ENCODE assay signal across 12 mouse cellular contexts in the genomic region with DNA sequence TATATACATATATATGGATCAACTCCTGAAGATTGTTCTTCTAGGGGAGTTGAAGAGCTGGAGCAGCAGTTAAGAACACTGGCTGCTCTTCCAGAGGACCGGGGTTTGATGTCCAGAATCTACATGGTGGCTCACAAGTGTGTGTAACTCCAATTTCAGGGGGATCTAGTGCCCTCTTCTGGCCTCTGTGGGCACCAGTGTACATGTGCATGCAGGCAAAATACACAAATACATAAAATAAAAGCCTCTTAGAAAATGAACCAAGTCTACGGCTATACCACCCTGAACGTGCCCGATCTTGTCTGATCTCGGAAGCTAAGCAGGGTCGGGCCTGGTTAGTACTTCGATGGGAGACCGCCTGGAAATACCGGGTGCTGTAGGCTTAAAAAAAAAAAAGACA. TPM values are rescaled to one million over a fixed set of nuclear protein-coding genes. Genes with fewer than 3 reads are reported as not detected.
DNase-seq lines count a peak whose midpoint lies in the region; ATAC-seq and TF ChIP-seq lines count a peak whose summit lies in the region.
"Had no signal": no experiment of that assay in that cellular context is flagged by ENCODE, and none has a peak within 500 bp of the region (broad histone marks: within the 10 kb centered on the region; RNA-seq: fewer than 3 reads in every experiment).

No protein-coding gene starts in this region.

- no peak for DNase-seq in gastrocnemius, adult 2 months
- no peak for DNase-seq in gastrocnemius, adult 18-20 months (ENCODE audit: low spot score)
- DNase-seq in midbrain, postnatal 0 days (ENCODE audit: low spot score): no peak
- no peak for DNase-seq in midbrain, embryonic 10.5 days (ENCODE audit: low spot score)
- DNase-seq in c-Kit-positive CD71-positive TER-119-negative erythroid progenitor cells, embryonic 14.5 days (ENCODE audit: low read depth): peak; percentile 21
- DNase-seq in c-Kit-positive CD71-positive TER-119-positive erythroid progenitor cells, embryonic 14.5 days (ENCODE audit: low spot score): no peak
- DNase-seq in spleen, adult 18-20 months: no peak
- DNase-seq: cerebellum, adult 2 months had no signal

- TF ChIP-seq CTCF in gastrocnemius, adult 2 months (IDR thresholded peaks at IDR 0.05): peak; percentile 46
- TF ChIP-seq CTCF in midbrain, postnatal 0 days (IDR thresholded peaks at IDR 0.05): peak; percentile 58
- peak; percentile 27; the same call in 1 of the 2 replicates for TF ChIP-seq CTCF in small intestine, adult 2 months (IDR thresholded peaks at IDR 0.05; ENCODE audit: extremely low read depth, insufficient read length, insufficient replicate concordance, low read depth, low read length)

- ATAC-seq in midbrain, postnatal 0 days (ENCODE audit: low FRiP score): no peak

- H3K4me2 ChIP-seq in midbrain, postnatal 0 days (ENCODE audit: low read depth, low read length, poor library complexity, severe bottlenecking): no peak overlapping the region
- H3K4me2 ChIP-seq: midbrain, embryonic 12.5 days had no signal

- H3K4me1 ChIP-seq in midbrain, postnatal 0 days (ENCODE audit: insufficient read depth, low read length): 0 out of 2 replicates have a peak, but pooled peaks cover 11% of the 10 kb centered on the region
- peaks cover 33% of the 10 kb centered on the region for H3K4me1 ChIP-seq in midbrain, embryonic 10.5 days
- peaks cover 7% of the 10 kb centered on the region for H3K4me1 ChIP-seq in small intestine, adult 2 months (ENCODE audit: control insufficient read depth, insufficient read depth, insufficient read length, low read length)

- no peaks in the 10 kb centered on the region for H3K9me3 ChIP-seq in midbrain, postnatal 0 days (ENCODE audit: low read length)
- no peaks in the 10 kb centered on the region for H3K9me3 ChIP-seq in midbrain, embryonic 10.5 days (replicated peaks)
- H3K9me3 ChIP-seq: hindbrain, embryonic 13.5 days; midbrain, embryonic 12.5 days had no signal

- H3K27ac ChIP-seq in gastrocnemius, adult 2 months: no peak overlapping the region
- H3K27ac ChIP-seq in midbrain, postnatal 0 days (ENCODE audit: low read depth, low read length): no peak overlapping the region
- H3K27ac ChIP-seq in midbrain, embryonic 10.5 days (replicated peaks): no peak overlapping the region
- no peak overlapping the region for H3K27ac ChIP-seq in small intestine, adult 2 months (ENCODE audit: insufficient read depth, low read depth, low read length)
- H3K27ac ChIP-seq: hindbrain, embryonic 13.5 days; midbrain, embryonic 12.5 days had no signal

- intact Hi-C loops in gastrocnemius, adult 2 months (cut with DNase I): loop anchor here (10.0 kb wide), 1 partner anchor 253 kb away; a partner anchor contains a TSS

- H3K27me3 ChIP-seq in midbrain, postnatal 0 days (ENCODE audit: insufficient read depth, low read length): peaks cover 43% of the 10 kb centered on the region
- peaks cover 84% of the 10 kb centered on the region for H3K27me3 ChIP-seq in midbrain, embryonic 10.5 days (ENCODE audit: low read depth, poor library complexity, severe bottlenecking)
- peaks cover 41% of the 10 kb centered on the region for H3K27me3 ChIP-seq in small intestine, adult 2 months (ENCODE audit: control insufficient read depth, insufficient read depth, low read length)

- H3K36me3 ChIP-seq in midbrain, postnatal 0 days (ENCODE audit: insufficient read depth, low read length): no peaks in the 10 kb centered on the region
- H3K36me3 ChIP-seq in midbrain, embryonic 10.5 days: no peaks in the 10 kb centered on the region
- H3K36me3 ChIP-seq in small intestine, adult 2 months (ENCODE audit: control insufficient read depth, insufficient read depth, low read length): no peaks in the 10 kb centered on the region
- H3K36me3 ChIP-seq: hindbrain, embryonic 13.5 days; midbrain, embryonic 12.5 days had no signal

- TF ChIP-seq POLR2A in small intestine, adult 2 months (IDR thresholded peaks at IDR 0.05; ENCODE audit: low read depth, low read length): no peak

- H3K9ac ChIP-seq in midbrain, postnatal 0 days (replicated peaks; ENCODE audit: low read length, poor library complexity, severe bottlenecking): no peak overlapping the region
- H3K9ac ChIP-seq: hindbrain, embryonic 13.5 days; midbrain, embryonic 12.5 days had no signal

- H3K4me3 ChIP-seq in gastrocnemius, adult 2 months: no peak overlapping the region
- H3K4me3 ChIP-seq in midbrain, postnatal 0 days (ENCODE audit: low read depth, low read length): no peak overlapping the region
- H3K4me3 ChIP-seq in midbrain, embryonic 10.5 days: no peak overlapping the region
- H3K4me3 ChIP-seq in small intestine, adult 2 months (ENCODE audit: low read depth, low read length): no peak overlapping the region
- H3K4me3 ChIP-seq: hindbrain, embryonic 13.5 days; midbrain, embryonic 12.5 days had no signal

- 42% methylated on average over 9 of the region's 9 CpGs for WGBS in midbrain, postnatal 0 days
- WGBS in midbrain, embryonic 10.5 days: 50% methylated on average over 9 of the region's 9 CpGs
- 54% methylated on average over 9 of the region's 9 CpGs for WGBS in small intestine, adult 2 months

RNA-seq across cellular contexts. Expression of a gene that starts 6.0 kb away (rescaled TPM):
- total RNA-seq in gastrocnemius, adult 2 months (2021): not detected
- total RNA-seq in gastrocnemius, adult 18-20 months (2021): not detected
- total RNA-seq in midbrain, postnatal 0 days (2014; rRNA removed): 9.4 and 11.1 TPM in 2 replicates
- polyA plus RNA-seq in midbrain, postnatal 0 days (2015; fragmentation: Nextera tagmentation; extraction: Ambion mirVana): 9.5 and 12.3 TPM in 2 replicates
- 0.32 and 0.74 TPM in 2 replicates for polyA plus RNA-seq in midbrain, embryonic 10.5 days (2016; fragmentation: Nextera tagmentation; extraction: Ambion mirVana)
- 0.05 TPM in 1 of 2 replicates, not detected in the other for polyA plus RNA-seq in small intestine, adult 2 months (2012; rRNA removed)
- polyA plus RNA-seq: spleen, adult 2 months had no signal

RNA-seq across cellular contexts. Expression of a gene that starts 19.0 kb away (rescaled TPM):
- 10 to 100 TPM; 49.2 to 50.0 TPM for total RNA-seq in gastrocnemius, adult 2 months (2021)
- total RNA-seq in gastrocnemius, adult 18-20 months (2021): 10 to 100 TPM; 52.0 to 53.2 TPM
- 43.1 and 55.6 TPM in 2 replicates for total RNA-seq in midbrain, postnatal 0 days (2014; rRNA removed)
- polyA plus RNA-seq in midbrain, postnatal 0 days (2015; fragmentation: Nextera tagmentation; extraction: Ambion mirVana): 105 and 108 TPM in 2 replicates
- polyA plus RNA-seq in midbrain, embryonic 10.5 days (2016; fragmentation: Nextera tagmentation; extraction: Ambion mirVana): 54.5 and 64.7 TPM in 2 replicates
- 156 and 330 TPM in 2 replicates for polyA plus RNA-seq in small intestine, adult 2 months (2012; rRNA removed)

Comparison
In these comparisons a context has a peak if more than half of its experiments do, and no peak if none do; other contexts are left out.
1. RNA of a gene that starts 6.0 kb away (total RNA-seq): 9.4 to 11.1 TPM in midbrain, postnatal 0 days; not detected in gastrocnemius, adult 2 months and not detected in gastrocnemius, adult 18-20 months; every median in the first group is over 10 times any median in the second.
2. Peak in every context shown above with its lines, with median percentiles within 50 percentile points of each other: CTCF ChIP-seq.